Mouse (Mus musculus) olfactory bulb, adult 2 months (tissue): ENCODE data around the gene Tmem44.
A peak's percentile ranks its signal among the peaks of the same experiment; 100 is the strongest.

Experiments used
- CTCF ChIP-seq: fragments of 200-500 bp; IDR thresholded peaks from 2 replicates; pipeline ENCODE4 v1.5.1; 2012; ENCODE audit warnings: low read depth, mild to moderate bottlenecking, low read length, moderate library complexity; ENCODE audit not compliant: insufficient read depth
- POLR2A ChIP-seq: fragments of 200-500 bp; IDR thresholded peaks from 2 replicates; pipeline ENCODE4 v1.6.1; 2012; ENCODE audit warnings: mild to moderate bottlenecking, low read depth, low read length, moderate library complexity; ENCODE audit not compliant: insufficient read depth

DNA sequence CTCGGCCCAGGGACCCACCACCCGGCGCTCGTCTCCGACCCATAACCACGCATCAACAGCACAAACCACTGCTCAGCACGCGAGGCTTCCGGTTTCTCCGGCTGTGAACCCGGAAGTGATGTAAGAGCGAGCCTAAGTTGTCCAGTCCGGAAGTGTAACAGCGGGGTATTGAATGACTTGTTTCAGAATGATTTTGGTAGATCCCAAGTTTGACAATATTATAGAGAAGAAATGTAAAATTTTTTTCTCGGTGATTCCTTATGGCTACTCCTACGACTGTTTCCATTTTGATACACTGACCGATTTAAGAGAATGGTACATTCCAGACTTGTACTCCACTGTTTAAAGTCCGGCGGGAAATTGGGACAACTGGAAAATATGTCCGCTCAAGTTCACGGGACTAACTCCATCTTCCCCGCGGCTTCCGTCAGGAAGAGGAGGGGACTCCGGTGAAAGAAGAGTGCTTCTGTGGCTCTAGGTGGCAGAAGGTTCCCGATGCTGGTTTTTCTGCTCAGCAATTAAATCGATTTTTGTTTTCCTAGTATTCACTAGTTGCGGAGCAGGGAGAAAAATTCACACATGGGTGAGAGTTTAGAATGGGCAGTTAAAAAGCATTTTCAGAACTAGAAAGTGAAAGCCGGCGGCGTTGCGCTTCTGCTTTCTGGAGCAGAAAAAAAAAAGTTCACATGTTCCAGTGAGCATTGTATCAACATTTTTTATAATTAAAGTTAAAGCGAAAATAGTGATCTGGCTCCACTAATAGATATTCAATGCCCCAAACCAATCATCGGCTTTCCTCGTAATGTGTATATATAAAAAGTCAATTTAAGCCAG lies 37.1 kb upstream of the Tmem44 start, which contains the start of gene Lsg1:
- TF ChIP-seq CTCF (no peak), POLR2A (0 out of 2 replicates have a peak, but pooled peaks have one; percentile 7)
